Comparison of ENCODE assay signal across 32 mouse cellular contexts in genomic region chr5:123130814-123131148, GRCm38 (mm10). TPM values are rescaled to one million over a fixed set of nuclear protein-coding genes. Genes with fewer than 3 reads are reported as not detected.
DNase-seq lines count a peak whose midpoint lies in the region; ATAC-seq lines count a peak whose summit lies in the region.
"Had no signal": no experiment of that assay in that cellular context is flagged by ENCODE, and none has a peak within 500 bp of the region (broad histone marks: within the 10 kb centered on the region; RNA-seq: fewer than 3 reads in every experiment).

No protein-coding gene starts in this region.

- H3K4me2 ChIP-seq in liver, embryonic 13.5 days, result 0 out of 2 replicates have a peak overlapping the region, but pooled peaks have one; percentile 6
- H3K4me2 ChIP-seq in liver, embryonic 12.5 days, result no peak overlapping the region
- H3K4me2 ChIP-seq in intestine, embryonic 16.5 days (ENCODE audit: low read depth, low read length), result no peak overlapping the region
- H3K4me2 ChIP-seq: neural tube, embryonic 13.5 days had no signal

- no peak for ATAC-seq in liver, embryonic 13.5 days (ENCODE audit: low read depth)
- ATAC-seq in liver, embryonic 12.5 days, result no peak
- ATAC-seq in intestine, embryonic 16.5 days, result peak; percentile 9; the same call in 1 of the 2 replicates
- ATAC-seq: forebrain, embryonic 16.5 days; midbrain, embryonic 15.5 days had no signal

- 55% methylated on average over 5 of the region's 5 CpGs for WGBS in liver, embryonic 13.5 days (ENCODE audit: insufficient replicate concordance)
- WGBS in liver, embryonic 12.5 days (ENCODE audit: insufficient replicate concordance), result 60% methylated on average over 5 of the region's 5 CpGs
- 58% methylated on average over 5 of the region's 5 CpGs for WGBS in intestine, embryonic 16.5 days

- H3K4me1 ChIP-seq in liver, embryonic 13.5 days (replicated peaks), result peaks cover 85% of the 10 kb centered on the region
- H3K4me1 ChIP-seq in liver, embryonic 12.5 days, result peaks cover 89% of the 10 kb centered on the region
- peaks cover 54% of the 10 kb centered on the region for H3K4me1 ChIP-seq in intestine, embryonic 16.5 days (ENCODE audit: control insufficient read depth, insufficient read depth, low read length)

- 0 out of 2 replicates have a peak, but pooled peaks cover 9% of the 10 kb centered on the region for H3K27me3 ChIP-seq in liver, embryonic 13.5 days
- peaks cover 16% of the 10 kb centered on the region for H3K27me3 ChIP-seq in liver, embryonic 12.5 days (replicated peaks)
- no peaks in the 10 kb centered on the region for H3K27me3 ChIP-seq in intestine, embryonic 16.5 days (replicated peaks; ENCODE audit: control insufficient read depth, insufficient read depth, low read length)
- H3K27me3 ChIP-seq: hindbrain, embryonic 13.5 days; kidney, embryonic 15.5 days; limb, embryonic 15.5 days; midbrain, embryonic 15.5 days; neural tube, embryonic 13.5 days had no signal

- H3K4me3 ChIP-seq in liver, embryonic 13.5 days (replicated peaks), result no peak overlapping the region
- H3K4me3 ChIP-seq in liver, embryonic 12.5 days, result no peak overlapping the region
- no peak overlapping the region for H3K4me3 ChIP-seq in intestine, embryonic 16.5 days (ENCODE audit: low read length)
- H3K4me3 ChIP-seq: hindbrain, embryonic 13.5 days; neural tube, embryonic 13.5 days had no signal

- intact Hi-C loops in gastrocnemius, postnatal 36 days (cut with DNase I), result loop anchor here (5.0 kb wide), 2 partner anchors 42 to 63 kb away; partner anchors contain the start of gene Tmem120b

- H3K36me3 ChIP-seq in liver, embryonic 13.5 days, result peaks cover 21% of the 10 kb centered on the region
- peaks cover 18% of the 10 kb centered on the region for H3K36me3 ChIP-seq in liver, embryonic 12.5 days
- H3K36me3 ChIP-seq in intestine, embryonic 16.5 days (ENCODE audit: control insufficient read depth, insufficient read depth, low read length), result 0 out of 2 replicates have a peak, but pooled peaks cover 4% of the 10 kb centered on the region

- no peak overlapping the region for H3K27ac ChIP-seq in liver, embryonic 13.5 days
- H3K27ac ChIP-seq in liver, embryonic 12.5 days, result no peak overlapping the region
- H3K27ac ChIP-seq in intestine, embryonic 16.5 days (ENCODE audit: low read length), result no peak overlapping the region
- H3K27ac ChIP-seq: embryonic facial prominence, embryonic 10.5 days; hindbrain, embryonic 13.5 days; kidney, embryonic 15.5 days; limb, embryonic 15.5 days; midbrain, embryonic 15.5 days; neural tube, embryonic 13.5 days had no signal

- peak; percentile 36 for DNase-seq in cerebellum, adult 9-11 months
- no peak for DNase-seq in cerebellum, adult 18-20 months
- no peak for DNase-seq in liver, embryonic 13.5 days
- DNase-seq in CD4-positive helper T cell, adult 2 months (ENCODE audit: low read depth, low spot score), result peak; percentile 61
- no peak for DNase-seq in adipocyte (ENCODE audit: low spot score)
- no peak for DNase-seq in gastrocnemius, postnatal 36 days
- DNase-seq: adrenal gland, adult 8-10 months; cerebellum, adult 2 months; gastrocnemius, postnatal 10 days; kidney, postnatal 36 days; layer of hippocampus, adult 9-11 months; left cerebral cortex, postnatal 4 days; lung, postnatal 10 days; retina, postnatal 1 day; right cerebral cortex, postnatal 25 days; thymus, adult 2 months had no signal

- no peak overlapping the region for H3K9ac ChIP-seq in liver, embryonic 13.5 days
- H3K9ac ChIP-seq in liver, embryonic 12.5 days, result no peak overlapping the region
- H3K9ac ChIP-seq in intestine, embryonic 16.5 days (ENCODE audit: low read depth, low read length), result no peak overlapping the region
- H3K9ac ChIP-seq: kidney, embryonic 15.5 days; limb, embryonic 15.5 days; midbrain, embryonic 15.5 days had no signal

- no peaks in the 10 kb centered on the region for H3K9me3 ChIP-seq in liver, embryonic 13.5 days (replicated peaks)
- H3K9me3 ChIP-seq in liver, embryonic 12.5 days (replicated peaks), result no peaks in the 10 kb centered on the region
- H3K9me3 ChIP-seq in intestine, embryonic 16.5 days (ENCODE audit: control insufficient read depth, low read length), result no peaks in the 10 kb centered on the region
- H3K9me3 ChIP-seq: embryonic facial prominence, embryonic 10.5 days; hindbrain, embryonic 13.5 days; kidney, embryonic 15.5 days; limb, embryonic 15.5 days; midbrain, embryonic 15.5 days; neural tube, embryonic 13.5 days had no signal

RNA-seq across cellular contexts. Expression of gene Rhof, which starts 1.7 kb away (rescaled TPM):
- 2.5 and 3.4 TPM in 2 replicates for polyA plus RNA-seq in liver, embryonic 13.5 days (2015; fragmentation: Nextera tagmentation; extraction: Ambion mirVana)
- polyA plus RNA-seq in liver, embryonic 12.5 days (2016; fragmentation: Nextera tagmentation; extraction: Ambion mirVana), result 3.9 and 4.8 TPM in 2 replicates
- polyA plus RNA-seq in intestine, embryonic 16.5 days (2015; fragmentation: Nextera tagmentation; extraction: Ambion mirVana), result 2.5 and 2.8 TPM in 2 replicates
- under 1 TPM; 0.15 to 0.38 TPM for total RNA-seq in gastrocnemius, postnatal 36 days (2021)

RNA-seq across cellular contexts. Expression of gene Setd1b, which starts 11.2 kb away (rescaled TPM):
- 3.4 and 3.8 TPM in 2 replicates for polyA plus RNA-seq in liver, embryonic 13.5 days (2015; fragmentation: Nextera tagmentation; extraction: Ambion mirVana)
- polyA plus RNA-seq in liver, embryonic 12.5 days (2016; fragmentation: Nextera tagmentation; extraction: Ambion mirVana), result 6.0 and 6.1 TPM in 2 replicates
- polyA plus RNA-seq in intestine, embryonic 16.5 days (2015; fragmentation: Nextera tagmentation; extraction: Ambion mirVana), result 6.6 and 6.9 TPM in 2 replicates
- total RNA-seq in gastrocnemius, postnatal 36 days (2021), result 10 to 100 TPM in 1 of 2 experiments, 1 to 10 TPM in 1; 7.7 to 13.0 TPM

RNA-seq across cellular contexts. Expression of gene Psmd9, which starts 38.4 kb away (rescaled TPM):
- 76.0 and 76.3 TPM in 2 replicates for polyA plus RNA-seq in liver, embryonic 13.5 days (2015; fragmentation: Nextera tagmentation; extraction: Ambion mirVana)
- 77.4 and 77.8 TPM in 2 replicates for polyA plus RNA-seq in liver, embryonic 12.5 days (2016; fragmentation: Nextera tagmentation; extraction: Ambion mirVana)
- 64.3 and 66.3 TPM in 2 replicates for polyA plus RNA-seq in intestine, embryonic 16.5 days (2015; fragmentation: Nextera tagmentation; extraction: Ambion mirVana)
- 10 to 100 TPM; 13.0 to 15.7 TPM for total RNA-seq in gastrocnemius, postnatal 36 days (2021)

RNA-seq across cellular contexts. Expression of gene Hpd, which starts 51.7 kb away (rescaled TPM):
- polyA plus RNA-seq in liver, embryonic 13.5 days (2015; fragmentation: Nextera tagmentation; extraction: Ambion mirVana), result 12.4 and 15.2 TPM in 2 replicates
- 5.9 and 6.1 TPM in 2 replicates for polyA plus RNA-seq in liver, embryonic 12.5 days (2016; fragmentation: Nextera tagmentation; extraction: Ambion mirVana)
- polyA plus RNA-seq in intestine, embryonic 16.5 days (2015; fragmentation: Nextera tagmentation; extraction: Ambion mirVana), result 9.0 and 9.9 TPM in 2 replicates
- under 1 TPM in 1 of 2 experiments, not detected in 1; 0.79 TPM for total RNA-seq in gastrocnemius, postnatal 36 days (2021)
- total RNA-seq: common myeloid progenitor, adult 5-6 weeks; heart, adult 8-10 months; heart, postnatal 25 days; left cerebral cortex, postnatal 4 days; megakaryocyte-erythroid progenitor cell, adult 5-6 weeks; MEL had no signal
- polyA plus RNA-seq: cerebellum, adult 2 months; embryonic facial prominence, embryonic 10.5 days; forebrain, embryonic 16.5 days; heart, embryonic 14.5 days; hindbrain, embryonic 13.5 days; limb, embryonic 15.5 days; midbrain, embryonic 15.5 days; myocyte; neural tube, embryonic 13.5 days had no signal

Comparison
In these comparisons a context has a peak if more than half of its experiments do, and no peak if none do; other contexts are left out.
1. DNase-seq: peak in cerebellum, adult 9-11 months (single experiment) and CD4-positive helper T cell, adult 2 months (single experiment); none in cerebellum, adult 18-20 months (0 of 2), liver, embryonic 13.5 days (single experiment), adipocyte (single experiment) and gastrocnemius, postnatal 36 days (0 of 2).